In genomic region chr1:171412446-171412845, GRCm38 (mm10) we compare ENCODE assay signal across 8 mouse cellular contexts. TPM values are rescaled to one million over a fixed set of nuclear protein-coding genes. Genes with fewer than 3 reads are reported as not detected.
A peak's percentile ranks its signal among the peaks of the same experiment; 100 is the strongest.
DNase-seq lines count a peak whose midpoint lies in the region; ATAC-seq and TF ChIP-seq lines count a peak whose summit lies in the region.

No protein-coding gene starts in this region.

- peaks cover 34% of the 10 kb centered on the region for H3K36me3 ChIP-seq in lung, embryonic 14.5 days (ENCODE audit: insufficient read depth)
- peaks cover 30% of the 10 kb centered on the region for H3K36me3 ChIP-seq in forebrain, embryonic 13.5 days (ENCODE audit: poor library complexity, severe bottlenecking)
- peaks cover 21% of the 10 kb centered on the region for H3K36me3 ChIP-seq in intestine, embryonic 16.5 days (ENCODE audit: control insufficient read depth, insufficient read depth, low read length)
- peaks cover 16% of the 10 kb centered on the region for H3K36me3 ChIP-seq in midbrain, embryonic 16.5 days (ENCODE audit: control insufficient read depth, insufficient read depth, low read length)

- peak; percentile 63 for DNase-seq in lung, embryonic 14.5 days
- no peak for DNase-seq in lung, adult 18-20 months
- peak; percentile 63 for DNase-seq in adipocyte (ENCODE audit: low spot score)
- no peak for DNase-seq in ovary, postnatal 10 days (ENCODE audit: low spot score)

- no peaks in the 10 kb centered on the region for H3K9me3 ChIP-seq in lung, embryonic 14.5 days (ENCODE audit: low read depth, low read length)
- no peaks in the 10 kb centered on the region for H3K9me3 ChIP-seq in forebrain, embryonic 13.5 days (replicated peaks)
- no peaks in the 10 kb centered on the region for H3K9me3 ChIP-seq in intestine, embryonic 16.5 days (ENCODE audit: control insufficient read depth, low read length)
- no peaks in the 10 kb centered on the region for H3K9me3 ChIP-seq in midbrain, embryonic 16.5 days (replicated peaks; ENCODE audit: control insufficient read depth, low read length, poor library complexity, severe bottlenecking)

- no peaks in the 10 kb centered on the region for H3K27me3 ChIP-seq in lung, embryonic 14.5 days (ENCODE audit: insufficient read depth, low read length)
- peaks cover 19% of the 10 kb centered on the region for H3K27me3 ChIP-seq in forebrain, embryonic 13.5 days
- H3K27me3 ChIP-seq in intestine, embryonic 16.5 days (replicated peaks; ENCODE audit: control insufficient read depth, insufficient read depth, low read length): no peaks in the 10 kb centered on the region
- H3K27me3 ChIP-seq in midbrain, embryonic 16.5 days (ENCODE audit: control insufficient read depth, insufficient read depth, low read depth, low read length): peaks cover 14% of the 10 kb centered on the region

- peak overlapping the region; percentile 93 for H3K9ac ChIP-seq in lung, embryonic 14.5 days
- H3K9ac ChIP-seq in forebrain, embryonic 13.5 days: peak overlapping the region; percentile 98
- peak overlapping the region; percentile 96 for H3K9ac ChIP-seq in intestine, embryonic 16.5 days (ENCODE audit: low read depth, low read length)
- H3K9ac ChIP-seq in midbrain, embryonic 16.5 days (ENCODE audit: low read depth, low read length): peak overlapping the region; percentile 97

- no peak for TF ChIP-seq CTCF in lung, embryonic 14.5 days (IDR thresholded peaks at IDR 0.05; ENCODE audit: low read depth)

- no peak for ATAC-seq in lung, embryonic 14.5 days (ENCODE audit: insufficient read depth)
- ATAC-seq in forebrain, embryonic 13.5 days: peak; percentile 11; the same call in 1 of the 2 replicates
- ATAC-seq in intestine, embryonic 16.5 days: 0 out of 2 replicates have a peak, but pooled peaks have one; percentile 1
- ATAC-seq in midbrain, embryonic 16.5 days: peak; percentile 6; the same call in 1 of the 2 replicates
- ATAC-seq in granulocyte monocyte progenitor cell, adult 5-6 weeks (replicated peaks; ENCODE audit: poor library complexity, severe bottlenecking): no peak

- peak overlapping the region; percentile 94 for H3K4me3 ChIP-seq in lung, embryonic 14.5 days (ENCODE audit: low read depth, low read length)
- H3K4me3 ChIP-seq in forebrain, embryonic 13.5 days: peak overlapping the region; percentile 92
- peak overlapping the region; percentile 95 for H3K4me3 ChIP-seq in intestine, embryonic 16.5 days (ENCODE audit: low read length)
- H3K4me3 ChIP-seq in midbrain, embryonic 16.5 days (ENCODE audit: low read depth, low read length): peak overlapping the region; percentile 91

- no peaks in the 10 kb centered on the region for H3K4me1 ChIP-seq in lung, embryonic 14.5 days (ENCODE audit: insufficient read depth)
- peaks cover 21% of the 10 kb centered on the region for H3K4me1 ChIP-seq in forebrain, embryonic 13.5 days
- H3K4me1 ChIP-seq in intestine, embryonic 16.5 days (ENCODE audit: control insufficient read depth, insufficient read depth, low read length): 0 out of 2 replicates have a peak, but pooled peaks cover 5% of the 10 kb centered on the region
- H3K4me1 ChIP-seq in midbrain, embryonic 16.5 days (ENCODE audit: control insufficient read depth, insufficient read depth, low read length): peaks cover 21% of the 10 kb centered on the region

- peak overlapping the region; percentile 60 for H3K4me2 ChIP-seq in lung, embryonic 14.5 days
- H3K4me2 ChIP-seq in forebrain, embryonic 13.5 days: peak overlapping the region; percentile 60
- H3K4me2 ChIP-seq in intestine, embryonic 16.5 days (ENCODE audit: low read depth, low read length): peak overlapping the region; percentile 62
- H3K4me2 ChIP-seq in midbrain, embryonic 16.5 days (ENCODE audit: low read length): peak overlapping the region; percentile 69

- WGBS in lung, embryonic 14.5 days: 54% methylated on average over 3 of the region's 3 CpGs
- 17% methylated on average over 3 of the region's 3 CpGs for WGBS in forebrain, embryonic 13.5 days
- WGBS in intestine, embryonic 16.5 days: 39% methylated on average over 3 of the region's 3 CpGs
- 24% methylated on average over 3 of the region's 3 CpGs for WGBS in midbrain, embryonic 16.5 days

- H3K27ac ChIP-seq in lung, embryonic 14.5 days (ENCODE audit: low read depth): peak overlapping the region; percentile 95
- peak overlapping the region; percentile 92 for H3K27ac ChIP-seq in forebrain, embryonic 13.5 days
- peak overlapping the region; percentile 92 for H3K27ac ChIP-seq in intestine, embryonic 16.5 days (ENCODE audit: low read length)
- peak overlapping the region; percentile 96 for H3K27ac ChIP-seq in midbrain, embryonic 16.5 days (ENCODE audit: low read length)

RNA-seq across cellular contexts. Expression of gene Usf1, which starts 1.3 kb away (rescaled TPM):
- 81.0 and 81.9 TPM in 2 replicates for polyA plus RNA-seq in lung, embryonic 14.5 days (2014; fragmentation: Nextera tagmentation; extraction: Ambion mirVana)
- polyA plus RNA-seq in forebrain, embryonic 13.5 days (2015; fragmentation: Nextera tagmentation; extraction: Ambion mirVana): 205 and 211 TPM in 2 replicates
- 54.6 and 58.1 TPM in 2 replicates for polyA plus RNA-seq in intestine, embryonic 16.5 days (2015; fragmentation: Nextera tagmentation; extraction: Ambion mirVana)
- polyA plus RNA-seq in midbrain, embryonic 16.5 days (2015; fragmentation: Nextera tagmentation; extraction: Ambion mirVana): 197 and 201 TPM in 2 replicates
- 51.3 and 64.2 TPM in 2 replicates for total RNA-seq in granulocyte monocyte progenitor cell, adult 5-6 weeks (2014; fragmentation: Nextera tagmentation)
- total RNA-seq in granulocyte monocyte progenitor cell, adult 5-6 weeks (2017): 71.0 and 71.5 TPM in 2 replicates

RNA-seq across cellular contexts. Expression of gene Tstd1, which starts 6.2 kb away (rescaled TPM):
- polyA plus RNA-seq in lung, embryonic 14.5 days (2014; fragmentation: Nextera tagmentation; extraction: Ambion mirVana): 2.0 and 3.4 TPM in 2 replicates
- polyA plus RNA-seq in forebrain, embryonic 13.5 days (2015; fragmentation: Nextera tagmentation; extraction: Ambion mirVana): 12.2 and 12.3 TPM in 2 replicates
- polyA plus RNA-seq in intestine, embryonic 16.5 days (2015; fragmentation: Nextera tagmentation; extraction: Ambion mirVana): 5.3 and 5.6 TPM in 2 replicates
- polyA plus RNA-seq in midbrain, embryonic 16.5 days (2015; fragmentation: Nextera tagmentation; extraction: Ambion mirVana): 6.2 and 7.6 TPM in 2 replicates
- 10.1 and 14.9 TPM in 2 replicates for total RNA-seq in granulocyte monocyte progenitor cell, adult 5-6 weeks (2014; fragmentation: Nextera tagmentation)
- 3.7 TPM in 1 of 2 replicates, not detected in the other for total RNA-seq in granulocyte monocyte progenitor cell, adult 5-6 weeks (2017)

RNA-seq across cellular contexts. Expression of gene Arhgap30, which starts 23.7 kb away (rescaled TPM):
- 0.91 and 1.6 TPM in 2 replicates for polyA plus RNA-seq in lung, embryonic 14.5 days (2014; fragmentation: Nextera tagmentation; extraction: Ambion mirVana)
- 0.35 and 0.36 TPM in 2 replicates for polyA plus RNA-seq in forebrain, embryonic 13.5 days (2015; fragmentation: Nextera tagmentation; extraction: Ambion mirVana)
- polyA plus RNA-seq in intestine, embryonic 16.5 days (2015; fragmentation: Nextera tagmentation; extraction: Ambion mirVana): 2.0 and 2.5 TPM in 2 replicates
- polyA plus RNA-seq in midbrain, embryonic 16.5 days (2015; fragmentation: Nextera tagmentation; extraction: Ambion mirVana): 0.45 and 0.59 TPM in 2 replicates
- 47.2 and 53.5 TPM in 2 replicates for total RNA-seq in granulocyte monocyte progenitor cell, adult 5-6 weeks (2014; fragmentation: Nextera tagmentation)
- total RNA-seq in granulocyte monocyte progenitor cell, adult 5-6 weeks (2017): 63.0 and 67.1 TPM in 2 replicates

RNA-seq across cellular contexts. Expression of gene F11r, which starts 24.9 kb away (rescaled TPM):
- polyA plus RNA-seq in lung, embryonic 14.5 days (2014; fragmentation: Nextera tagmentation; extraction: Ambion mirVana): 83.6 and 91.3 TPM in 2 replicates
- 8.4 and 9.7 TPM in 2 replicates for polyA plus RNA-seq in forebrain, embryonic 13.5 days (2015; fragmentation: Nextera tagmentation; extraction: Ambion mirVana)
- polyA plus RNA-seq in intestine, embryonic 16.5 days (2015; fragmentation: Nextera tagmentation; extraction: Ambion mirVana): 101 and 108 TPM in 2 replicates
- 10.4 and 10.5 TPM in 2 replicates for polyA plus RNA-seq in midbrain, embryonic 16.5 days (2015; fragmentation: Nextera tagmentation; extraction: Ambion mirVana)
- total RNA-seq in granulocyte monocyte progenitor cell, adult 5-6 weeks (2014; fragmentation: Nextera tagmentation): not detected in 2 replicates
- 5.8 TPM in 1 of 2 replicates, not detected in the other for total RNA-seq in granulocyte monocyte progenitor cell, adult 5-6 weeks (2017)

RNA-seq across cellular contexts. Expression of gene Nectin4, which starts 42.5 kb away (rescaled TPM):
- 2.3 and 2.4 TPM in 2 replicates for polyA plus RNA-seq in lung, embryonic 14.5 days (2014; fragmentation: Nextera tagmentation; extraction: Ambion mirVana)
- polyA plus RNA-seq in forebrain, embryonic 13.5 days (2015; fragmentation: Nextera tagmentation; extraction: Ambion mirVana): 0.31 and 0.32 TPM in 2 replicates
- polyA plus RNA-seq in intestine, embryonic 16.5 days (2015; fragmentation: Nextera tagmentation; extraction: Ambion mirVana): 2.8 and 3.8 TPM in 2 replicates
- polyA plus RNA-seq in midbrain, embryonic 16.5 days (2015; fragmentation: Nextera tagmentation; extraction: Ambion mirVana): 3.6 and 3.9 TPM in 2 replicates
- 1.5 and 2.4 TPM in 2 replicates for total RNA-seq in granulocyte monocyte progenitor cell, adult 5-6 weeks (2014; fragmentation: Nextera tagmentation)
- 0.99 and 1.6 TPM in 2 replicates for total RNA-seq in granulocyte monocyte progenitor cell, adult 5-6 weeks (2017)

Comparison
In these comparisons a context has a peak if more than half of its experiments do, and no peak if none do; other contexts are left out.
1. DNase-seq: peak in lung, embryonic 14.5 days (single experiment) and adipocyte (single experiment); none in lung, adult 18-20 months (0 of 2) and ovary, postnatal 10 days (single experiment).
2. ATAC-seq: peak in forebrain, embryonic 13.5 days (single experiment), intestine, embryonic 16.5 days (single experiment) and midbrain, embryonic 16.5 days (single experiment); none in lung, embryonic 14.5 days (single experiment) and granulocyte monocyte progenitor cell, adult 5-6 weeks (single experiment).
3. Peak in every context shown above with its lines, with median percentiles within 50 percentile points of each other: H3K27ac ChIP-seq, H3K4me2 ChIP-seq, H3K4me3 ChIP-seq and H3K9ac ChIP-seq.